Mouse (Mus musculus): Measurements from ENCODE around the gene Aacs. TPM values are rescaled to one million over a fixed set of nuclear protein-coding genes. Genes with fewer than 3 reads are reported as not detected.

Gene Aacs
- polyA plus RNA-seq, 2 experiments = 35.5 to 43.3 TPM

DNA sequence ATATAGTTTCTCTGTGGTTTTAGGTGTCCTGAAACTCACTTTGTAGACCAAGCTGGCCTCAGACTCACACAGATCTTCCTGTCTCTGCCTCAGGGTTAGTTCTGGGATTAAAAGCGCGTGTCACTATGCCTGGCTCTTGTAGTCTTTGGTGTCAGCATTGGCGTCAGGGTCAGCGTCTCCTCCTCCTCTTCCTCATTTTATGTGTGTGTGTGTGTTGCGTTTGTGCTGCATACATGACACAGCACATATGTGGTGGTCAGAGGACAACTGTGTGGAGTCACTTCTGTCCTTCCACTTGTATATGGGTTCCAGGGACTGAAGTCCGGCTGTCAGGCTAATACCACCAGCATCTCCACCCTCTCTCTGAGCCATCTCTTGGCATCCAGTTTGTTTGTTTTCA lies 25.9 kb downstream of the Aacs start:
- no peaks in the 10 kb centered on the region for H3K9me3 ChIP-seq (ENCODE audit: control insufficient read depth, low read length)
- H3K4me3 ChIP-seq (replicated peaks; ENCODE audit: low read length) = no peak overlapping the region
- H3K4me1 ChIP-seq (ENCODE audit: control insufficient read depth, insufficient read depth, low read length) = no peaks in the 10 kb centered on the region
- H3K36me3 ChIP-seq (ENCODE audit: control insufficient read depth, insufficient read depth, low read length) = peaks cover 21% of the 10 kb centered on the region
- H3K27ac ChIP-seq (replicated peaks; ENCODE audit: low read depth, low read length) = no peak overlapping the region
- DNase-seq (ENCODE audit: low spot score) (no peak), ATAC-seq (ENCODE audit: low FRiP score, low read depth) (no peak)
- WGBS = 93% methylated on average over 6 of the region's 6 CpGs
- H3K4me2 ChIP-seq (replicated peaks; ENCODE audit: low read depth, low read length, severe bottlenecking) = no peak overlapping the region
- H3K27me3 ChIP-seq (ENCODE audit: control insufficient read depth, insufficient read depth, low read length) = no peaks in the 10 kb centered on the region
- H3K9ac ChIP-seq (ENCODE audit: low read depth, low read length, severe bottlenecking) = no peak overlapping the region
- TF ChIP-seq POLR2A (IDR thresholded peaks at IDR 0.05; ENCODE audit: borderline replicate concordance, extremely low read depth, insufficient read depth, insufficient read length) = no peak

DNA sequence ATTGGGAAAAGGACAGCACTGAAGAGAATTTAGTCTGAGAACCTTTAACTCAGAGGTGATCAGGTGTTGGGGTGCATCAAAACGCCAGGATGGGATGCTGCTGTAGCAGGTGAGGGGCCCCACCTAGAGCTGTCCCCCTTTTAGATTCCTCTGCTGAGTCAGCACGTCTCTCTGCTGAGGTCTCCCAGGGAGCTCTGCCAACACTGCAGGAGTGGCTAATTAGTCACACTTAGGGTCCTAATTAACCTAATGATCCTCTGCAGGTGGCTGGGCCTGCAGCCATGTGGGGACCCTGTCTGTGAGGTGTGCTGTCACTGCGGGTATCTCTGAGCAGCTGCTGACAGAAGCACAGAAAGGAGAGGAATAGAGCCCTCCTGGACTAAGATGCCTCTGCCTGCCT lies 26.6 kb downstream of the Aacs start:
- DNase-seq (ENCODE audit: low spot score) (no peak), ATAC-seq (ENCODE audit: low FRiP score, low read depth) (no peak)
- Histone ChIP-seq H3K36me3 (ENCODE audit: control insufficient read depth, insufficient read depth, low read length) (peaks cover 24% of the 10 kb centered on the region), H3K27me3 (ENCODE audit: control insufficient read depth, insufficient read depth, low read length) (no peaks in the 10 kb centered on the region), H3K27ac (replicated peaks; ENCODE audit: low read depth, low read length) (no peak overlapping the region), H3K4me1 (ENCODE audit: control insufficient read depth, insufficient read depth, low read length) (no peaks in the 10 kb centered on the region), H3K4me3 (replicated peaks; ENCODE audit: low read length) (no peak overlapping the region), H3K4me2 (replicated peaks; ENCODE audit: low read depth, low read length, severe bottlenecking) (no peak overlapping the region), H3K9me3 (ENCODE audit: control insufficient read depth, low read length) (no peaks in the 10 kb centered on the region), H3K9ac (ENCODE audit: low read depth, low read length, severe bottlenecking) (no peak overlapping the region)
- no peak for TF ChIP-seq POLR2A (IDR thresholded peaks at IDR 0.05; ENCODE audit: borderline replicate concordance, extremely low read depth, insufficient read depth, insufficient read length)
- 49% methylated on average over 3 of the region's 3 CpGs for WGBS

DNA sequence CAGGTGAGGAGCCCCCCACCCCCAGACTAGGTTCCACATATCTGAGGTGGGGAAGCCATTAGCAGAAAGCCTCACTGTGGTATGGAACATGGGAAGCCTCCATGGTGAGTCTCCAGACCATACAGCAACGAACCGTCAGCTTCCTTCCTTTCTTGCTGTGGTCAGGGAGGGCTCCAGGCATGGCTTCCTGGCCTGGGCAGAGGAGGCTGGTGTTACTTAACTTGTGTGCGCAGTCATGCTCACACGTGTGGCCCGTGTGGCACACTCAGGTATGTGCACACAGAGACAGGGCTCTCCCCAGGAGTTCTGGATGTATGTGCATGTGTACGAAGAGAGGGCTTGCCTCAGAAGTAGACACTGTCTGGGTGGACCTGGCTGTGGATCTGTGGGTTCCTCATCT lies 28.0 kb downstream of the Aacs start:
- Histone ChIP-seq H3K27me3 (ENCODE audit: control insufficient read depth, insufficient read depth, low read length) (no peaks in the 10 kb centered on the region), H3K9me3 (ENCODE audit: control insufficient read depth, low read length) (no peaks in the 10 kb centered on the region), H3K36me3 (ENCODE audit: control insufficient read depth, insufficient read depth, low read length) (peaks cover 28% of the 10 kb centered on the region), H3K4me3 (replicated peaks; ENCODE audit: low read length) (no peak overlapping the region), H3K4me1 (ENCODE audit: control insufficient read depth, insufficient read depth, low read length) (no peaks in the 10 kb centered on the region), H3K9ac (ENCODE audit: low read depth, low read length, severe bottlenecking) (no peak overlapping the region), H3K4me2 (replicated peaks; ENCODE audit: low read depth, low read length, severe bottlenecking) (no peak overlapping the region), H3K27ac (replicated peaks; ENCODE audit: low read depth, low read length) (no peak overlapping the region)
- TF ChIP-seq POLR2A (IDR thresholded peaks at IDR 0.05; ENCODE audit: borderline replicate concordance, extremely low read depth, insufficient read depth, insufficient read length) = no peak
- ATAC-seq (ENCODE audit: low FRiP score, low read depth) (no peak), DNase-seq (ENCODE audit: low spot score) (no peak)
- WGBS = 85% methylated on average over 6 of the region's 6 CpGs

DNA sequence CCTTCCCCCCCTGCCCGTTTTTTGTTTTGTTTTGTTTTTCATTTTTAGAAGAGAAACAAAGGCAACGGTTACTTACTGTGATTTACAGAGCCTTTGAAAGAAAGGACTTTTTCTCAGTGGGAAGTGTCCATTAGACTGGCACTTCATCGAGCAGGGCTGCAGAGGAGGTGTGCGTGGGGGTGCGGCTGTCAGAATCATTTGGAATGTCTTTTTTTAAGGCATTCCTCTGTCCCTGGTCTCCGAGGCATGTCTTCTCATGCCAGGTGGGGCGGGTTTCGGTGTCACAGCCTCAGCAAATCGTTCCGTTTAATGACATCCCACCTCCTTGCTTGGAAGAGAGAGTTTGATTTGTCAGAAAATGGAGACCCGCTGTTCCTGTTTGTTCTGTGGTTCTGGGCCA lies 29.1 kb downstream of the Aacs start:
- H3K36me3 ChIP-seq (ENCODE audit: control insufficient read depth, insufficient read depth, low read length) = peaks cover 38% of the 10 kb centered on the region
- no peak for DNase-seq (ENCODE audit: low spot score)

DNA sequence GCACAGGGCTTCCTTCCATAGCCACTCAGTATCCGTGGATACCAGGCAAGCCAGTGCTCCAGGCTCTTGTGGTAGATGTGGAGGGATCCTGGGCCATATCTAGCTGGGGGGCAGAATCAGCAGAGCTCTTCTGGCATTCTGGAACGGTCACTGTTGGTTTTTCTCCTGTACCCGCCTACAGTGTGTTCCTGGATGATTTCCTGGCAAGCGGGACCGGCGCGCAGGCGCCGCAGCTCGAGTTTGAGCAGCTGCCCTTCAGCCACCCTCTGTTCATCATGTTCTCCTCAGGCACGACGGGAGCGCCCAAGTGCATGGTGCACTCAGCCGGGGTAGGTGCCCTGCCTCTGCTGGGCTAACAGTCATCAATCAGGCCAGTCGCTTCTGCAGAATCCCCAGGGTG lies 30.4 kb downstream of the Aacs start:
- WGBS = 88% methylated on average over 15 of the region's 15 CpGs
- H3K9ac ChIP-seq (ENCODE audit: low read depth, low read length, severe bottlenecking) = no peak overlapping the region
- no peaks in the 10 kb centered on the region for H3K9me3 ChIP-seq (ENCODE audit: control insufficient read depth, low read length)
- no peak for DNase-seq (ENCODE audit: low spot score)
- peaks cover 49% of the 10 kb centered on the region for H3K36me3 ChIP-seq (ENCODE audit: control insufficient read depth, insufficient read depth, low read length)
- no peak for TF ChIP-seq POLR2A (IDR thresholded peaks at IDR 0.05; ENCODE audit: borderline replicate concordance, extremely low read depth, insufficient read depth, insufficient read length)
- H3K4me3 ChIP-seq (replicated peaks; ENCODE audit: low read length) = no peak overlapping the region
- H3K27me3 ChIP-seq (ENCODE audit: control insufficient read depth, insufficient read depth, low read length) = no peaks in the 10 kb centered on the region
- H3K27ac ChIP-seq (replicated peaks; ENCODE audit: low read depth, low read length) = no peak overlapping the region
- no peaks in the 10 kb centered on the region for H3K4me1 ChIP-seq (ENCODE audit: control insufficient read depth, insufficient read depth, low read length)
- ATAC-seq (ENCODE audit: low FRiP score, low read depth) = no peak
- H3K4me2 ChIP-seq (replicated peaks; ENCODE audit: low read depth, low read length, severe bottlenecking) = no peak overlapping the region

More for the DNA sequence above, 29.1 kb downstream of the Aacs start:
- Histone ChIP-seq H3K4me3 (replicated peaks; ENCODE audit: low read length) (no peak overlapping the region), H3K27ac (replicated peaks; ENCODE audit: low read depth, low read length) (no peak overlapping the region), H3K9me3 (ENCODE audit: control insufficient read depth, low read length) (no peaks in the 10 kb centered on the region), H3K27me3 (ENCODE audit: control insufficient read depth, insufficient read depth, low read length) (no peaks in the 10 kb centered on the region), H3K4me1 (ENCODE audit: control insufficient read depth, insufficient read depth, low read length) (no peaks in the 10 kb centered on the region), H3K9ac (ENCODE audit: low read depth, low read length, severe bottlenecking) (no peak overlapping the region), H3K4me2 (replicated peaks; ENCODE audit: low read depth, low read length, severe bottlenecking) (no peak overlapping the region)
- no peak for TF ChIP-seq POLR2A (IDR thresholded peaks at IDR 0.05; ENCODE audit: borderline replicate concordance, extremely low read depth, insufficient read depth, insufficient read length)
- 73% methylated on average over 11 of the region's 11 CpGs for WGBS
- ATAC-seq (ENCODE audit: low FRiP score, low read depth) = no peak

DNA sequence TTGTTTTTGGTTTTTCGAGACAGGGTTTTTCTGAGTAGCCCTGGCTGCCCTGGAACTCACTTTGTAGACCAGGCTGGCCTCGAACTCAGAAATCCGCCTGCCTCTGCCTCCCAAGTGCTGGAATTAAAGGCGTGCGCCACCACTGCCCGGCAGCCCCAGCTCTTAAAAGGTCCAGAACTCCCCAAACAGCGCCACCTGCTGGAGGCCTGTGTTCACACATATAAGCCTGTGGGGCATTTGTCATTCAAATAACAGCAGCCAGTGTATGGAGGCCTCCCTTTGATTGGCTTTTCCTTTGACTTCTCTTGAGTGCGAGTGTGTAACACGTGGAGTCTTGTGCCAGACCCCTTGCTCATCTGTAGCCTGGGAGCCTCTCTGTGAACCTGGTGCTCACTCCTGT lies 32.0 kb downstream of the Aacs start:
- Histone ChIP-seq H3K36me3 (ENCODE audit: control insufficient read depth, insufficient read depth, low read length) (peaks cover 59% of the 10 kb centered on the region), H3K27ac (replicated peaks; ENCODE audit: low read depth, low read length) (no peak overlapping the region), H3K4me1 (ENCODE audit: control insufficient read depth, insufficient read depth, low read length) (no peaks in the 10 kb centered on the region), H3K4me3 (replicated peaks; ENCODE audit: low read length) (no peak overlapping the region), H3K9ac (ENCODE audit: low read depth, low read length, severe bottlenecking) (no peak overlapping the region), H3K4me2 (replicated peaks; ENCODE audit: low read depth, low read length, severe bottlenecking) (no peak overlapping the region), H3K27me3 (ENCODE audit: control insufficient read depth, insufficient read depth, low read length) (no peaks in the 10 kb centered on the region), H3K9me3 (ENCODE audit: control insufficient read depth, low read length) (no peaks in the 10 kb centered on the region)
- DNase-seq (ENCODE audit: low spot score) (no peak), ATAC-seq (ENCODE audit: low FRiP score, low read depth) (no peak)
- WGBS = 94% methylated on average over 9 of the region's 9 CpGs
- no peak for TF ChIP-seq POLR2A (IDR thresholded peaks at IDR 0.05; ENCODE audit: borderline replicate concordance, extremely low read depth, insufficient read depth, insufficient read length)
